Mouse (Mus musculus) midbrain, postnatal 0 days (tissue): ENCODE data around the gene Depdc1b. TPM values are rescaled to one million over a fixed set of nuclear protein-coding genes. Genes with fewer than 3 reads are reported as not detected.

Experiments used
- ATAC-seq: fragments of 200-750 bp; cut with Nextera tagmentation; 2 replicates; pipeline ENCODE4 v1.8.0; 2017; ENCODE audit warnings: moderate number of reproducible peaks, mild to moderate bottlenecking, moderate TSS enrichment, moderate library complexity; ENCODE audit not compliant: low FRiP score
- DNase-seq: peaks from one replicate; pipeline ENCODE4 v3.0.0-alpha.2; 2015; ENCODE audit warnings: low spot score
- H3K27ac ChIP-seq: fragments of 300-500 bp; sonication (generic); 2 replicates; pipeline ENCODE4 v1.5.1; 2014; ENCODE audit warnings: low read depth, mild to moderate bottlenecking, low read length, mixed read lengths
- H3K27me3 ChIP-seq: fragments of 300-500 bp; sonication (generic); 2 replicates; pipeline ENCODE4 v1.6.1; 2014; ENCODE audit warnings: low read length, control low read depth, mixed read lengths; ENCODE audit not compliant: insufficient read depth
- H3K36me3 ChIP-seq: fragments of 300-500 bp; sonication (generic); 2 replicates; pipeline ENCODE4 v1.6.1; 2014; ENCODE audit warnings: low read length, control low read depth, mixed read lengths; ENCODE audit not compliant: insufficient read depth
- H3K4me1 ChIP-seq: fragments of 300-500 bp; sonication (generic); 2 replicates; pipeline ENCODE4 v1.6.1; 2014; ENCODE audit warnings: mild to moderate bottlenecking, control low read depth, antibody characterized with exemption, low read length, mixed read lengths; ENCODE audit not compliant: insufficient read depth
- H3K4me2 ChIP-seq: fragments of 300-500 bp; sonication (generic); 2 replicates; pipeline ENCODE4 v1.6.1; 2014; ENCODE audit warnings: low read depth, mild to moderate bottlenecking, low read length, mixed read lengths; ENCODE audit not compliant: poor library complexity, severe bottlenecking
- H3K4me3 ChIP-seq: fragments of 300-500 bp; sonication (generic); 2 replicates; pipeline ENCODE4 v1.5.1; 2014; ENCODE audit warnings: low read depth, mild to moderate bottlenecking, low read length, moderate library complexity
- H3K9ac ChIP-seq: fragments of 300-500 bp; sonication (generic); replicated peaks from 2 replicates; pipeline ENCODE4 v1.6.1; 2014; ENCODE audit warnings: mild to moderate bottlenecking, low read length, moderate library complexity, mixed read lengths; ENCODE audit not compliant: poor library complexity, severe bottlenecking
- H3K9me3 ChIP-seq: fragments of 300-500 bp; sonication (generic); 2 replicates; pipeline ENCODE4 v1.6.1; 2016; ENCODE audit warnings: low read length, control low read depth
- CTCF ChIP-seq: IDR thresholded peaks from 2 replicates; pipeline ENCODE4 v1.5.1; 2016; ENCODE audit warnings: antibody characterized with exemption, mild to moderate bottlenecking
- whole genome bisulfite sequencing: fragments of 180-500 bp; shearing (Covaris S2); extraction: QIAGEN DNeasy Blood & Tissue Kit; methylation state at CpG from one replicate; pipeline ENCODE4 v1.1.7; 2014; 5-methylcytosine and 5-hydroxymethylcytosine counted together
- polyA plus RNA-seq: library from polyadenylated mRNA; unstranded; fragments of >200 nt; fragmentation: Nextera tagmentation; extraction: Ambion mirVana; gene quantifications from 2 replicates; pipeline ENCODE4 v1.2.1, GENCODE M21; 2015
- total RNA-seq: library from RNA; depleted of rRNA; stranded (reverse); fragments of >200 nt; gene quantifications from 2 replicates; pipeline ENCODE4 v1.2.3, GENCODE M21; 2014; rRNA removed

The Depdc1b gene
- 1.0 and 3.9 TPM in 2 replicates for total RNA-seq
- 0.44 and 0.64 TPM in 2 replicates for polyA plus RNA-seq

- DNase-seq (peak; percentile 91), ATAC-seq (peak; percentile 95)
- Histone ChIP-seq H3K27ac (no peak within 1 kb of the TSS), H3K4me1 (peaks cover 4% of the 10 kb centered on the region; the same call in 1 of the 2 replicates), H3K9ac (peak within 1 kb of the TSS; percentile 51; the same call in 1 of the 2 replicates), H3K4me3 (peak within 1 kb of the TSS; percentile 53), H3K27me3 (no peaks in the 10 kb centered on the region), H3K4me2 (peak within 1 kb of the TSS; percentile 99), H3K36me3 (no peaks in the 10 kb centered on the region), H3K9me3 (no peaks in the 10 kb centered on the region)
- TF ChIP-seq CTCF, result peak; percentile 15; the same call in 1 of the 2 replicates
- 1% methylated on average over 46 of the region's 48 CpGs for WGBS
Measured at GRCm38 (mm10) chr13:108315702-108316486, at the start of gene Depdc1b. TSS of gene Depdc1b (plus strand) at chr13:108316332.

GRCm38 (mm10) chr13:108267841-108268634 is 48.1 kb upstream of the Depdc1b start:
- H3K27ac ChIP-seq, result no peak overlapping the region
- no peaks in the 10 kb centered on the region for H3K9me3 ChIP-seq
- no peak overlapping the region for H3K4me2 ChIP-seq
- H3K36me3 ChIP-seq, result no peaks in the 10 kb centered on the region
- no peak for TF ChIP-seq CTCF
- H3K9ac ChIP-seq, result no peak overlapping the region
- no peak for ATAC-seq
- H3K27me3 ChIP-seq, result no peaks in the 10 kb centered on the region
- no peak overlapping the region for H3K4me3 ChIP-seq
- H3K4me1 ChIP-seq, result no peaks in the 10 kb centered on the region
- 83% methylated on average over 9 of the region's 9 CpGs for WGBS
- no peak for DNase-seq

GRCm38 (mm10) chr13:108271458-108272148 is 44.5 kb upstream of the Depdc1b start:
- TF ChIP-seq CTCF, result no peak
- ATAC-seq, result no peak
- H3K27ac ChIP-seq, result no peak overlapping the region
- no peak overlapping the region for H3K4me2 ChIP-seq
- WGBS, result 83% methylated on average over 7 of the region's 7 CpGs
- DNase-seq, result no peak
- H3K4me3 ChIP-seq, result no peak overlapping the region
- H3K9me3 ChIP-seq, result no peaks in the 10 kb centered on the region
- no peaks in the 10 kb centered on the region for H3K36me3 ChIP-seq
- H3K27me3 ChIP-seq, result no peaks in the 10 kb centered on the region
- no peaks in the 10 kb centered on the region for H3K4me1 ChIP-seq
- no peak overlapping the region for H3K9ac ChIP-seq

GRCm38 (mm10) chr13:108272332-108272731 is 43.8 kb upstream of the Depdc1b start:
- no peaks in the 10 kb centered on the region for H3K9me3 ChIP-seq
- H3K4me1 ChIP-seq, result no peaks in the 10 kb centered on the region
- H3K36me3 ChIP-seq, result no peaks in the 10 kb centered on the region
- H3K4me3 ChIP-seq, result no peak overlapping the region
- no peak for TF ChIP-seq CTCF
- no peak overlapping the region for H3K9ac ChIP-seq
- ATAC-seq (no peak), DNase-seq (no peak)
- no peaks in the 10 kb centered on the region for H3K27me3 ChIP-seq
- H3K4me2 ChIP-seq, result no peak overlapping the region
- 87% methylated on average over 8 of the region's 8 CpGs for WGBS
- H3K27ac ChIP-seq, result no peak overlapping the region

- TF ChIP-seq CTCF, result no peak
- no peaks in the 10 kb centered on the region for H3K27me3 ChIP-seq
- no peak overlapping the region for H3K27ac ChIP-seq
- H3K9ac ChIP-seq, result no peak overlapping the region
- H3K4me3 ChIP-seq, result no peak overlapping the region
- H3K4me1 ChIP-seq, result no peaks in the 10 kb centered on the region
- no peak overlapping the region for H3K4me2 ChIP-seq
- H3K36me3 ChIP-seq, result no peaks in the 10 kb centered on the region
- DNase-seq (no peak), ATAC-seq (no peak)
- H3K9me3 ChIP-seq, result no peaks in the 10 kb centered on the region
- WGBS, result 69% methylated on average over 15 of the region's 15 CpGs
Measured at GRCm38 (mm10) chr13:108273034-108273433, 43.1 kb upstream of the Depdc1b start.
